Mouse (Mus musculus) cerebellum, adult 8-10 months (tissue): Measurements from ENCODE around the gene Gm21812.
"Not testable (repeated sequence)": the region's sequence is repeated elsewhere in the genome, so short reads cannot be mapped to it uniquely, and the experiment has no call there.

Source experiments
- DNase-seq: peaks from one replicate; pipeline ENCODE4 v3.0.0; 2022

The Gm21812 gene

GRCm38 (mm10) chrY:9347084-9347483, at the start of gene Gm21812:
Gene Gm21812, minus strand, starts transcription at chrY:9347184.
- not testable (repeated sequence) for DNase-seq
